In the genomic region with DNA sequence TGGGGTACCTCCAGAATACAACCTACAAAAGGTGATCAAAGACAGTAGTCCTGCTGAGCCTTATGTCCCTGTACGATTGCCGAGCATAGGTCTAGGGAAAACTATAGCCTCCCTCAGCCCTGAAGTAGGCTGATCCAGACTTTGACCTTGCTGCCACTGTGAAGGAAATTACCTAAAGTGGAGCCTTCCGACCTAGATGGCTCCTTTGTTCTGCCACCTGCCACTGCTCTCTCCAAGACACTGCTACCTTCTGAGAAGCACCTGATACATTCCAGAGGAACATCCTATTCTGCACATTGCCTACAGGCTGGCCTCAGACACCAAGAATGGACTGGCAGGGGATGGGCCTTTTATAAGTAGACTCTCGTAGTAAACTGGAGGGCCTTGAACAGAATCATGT, we compare ENCODE assay signal across 7 mouse cellular contexts. TPM values are rescaled to one million over a fixed set of nuclear protein-coding genes. Genes with fewer than 3 reads are reported as not detected.
DNase-seq lines count a peak whose midpoint lies in the region; TF ChIP-seq lines count a peak whose summit lies in the region.
"Not testable (repeated sequence)": the region's sequence is repeated elsewhere in the genome, so short reads cannot be mapped to it uniquely, and the experiment has no call there.
"Had no signal": no experiment of that assay in that cellular context is flagged by ENCODE, and none has a peak within 500 bp of the region (broad histone marks: within the 10 kb centered on the region; RNA-seq: fewer than 3 reads in every experiment).

No protein-coding gene starts in this region.

- TF ChIP-seq CTCF in E14TG2a.4 (conservative IDR thresholded peaks at IDR 0.05; ENCODE audit: low read length), result not testable (repeated sequence)

- H3K4me3 ChIP-seq in E14TG2a.4 (replicated peaks; ENCODE audit: low read length) (peak overlapping the region; percentile 73), ES-E14 (ENCODE audit: insufficient read depth in 1 of 2, low read depth in 1 of 2, low read length in 2 of 2, poor library complexity in 1 of 2, severe bottlenecking in 1 of 2) (peak overlapping the region; percentile 39 to 40)

- peak overlapping the region; percentile 73; the same call in 1 of the 2 replicates for H3K27ac ChIP-seq in ES-E14 (ENCODE audit: insufficient read depth, low read depth, low read length, poor library complexity, severe bottlenecking)

- not testable (repeated sequence) for DNase-seq in ES-E14 (ENCODE audit: low read depth, low spot score)
- DNase-seq in R1 (ENCODE audit: low read depth, low spot score) (peak; percentile 56), ZHBTc4 (ENCODE audit: low read depth, low spot score) (peak; percentile 77)

- not testable (repeated sequence) for H3K9me3 ChIP-seq in E14TG2a.4 (ENCODE audit: low read length); ES-E14 (ENCODE audit: control insufficient read depth, insufficient read depth, low read depth, low read length)

- in situ Hi-C loops in ES-E14 (cut with MboI; ENCODE audit: low sequenced_read_pairs in 2 of 2, unreplicated experiment in 2 of 2), result not testable (repeated sequence)

- H3K27me3 ChIP-seq in E14TG2a.4 (ENCODE audit: insufficient read depth, low read length), result not testable (repeated sequence)

- 0 out of 2 replicates have a peak overlapping the region, but pooled peaks have one; percentile 14 for H3K9ac ChIP-seq in ES-E14 (ENCODE audit: insufficient read depth, low read depth, low read length, poor library complexity, severe bottlenecking)

- H3K4me1 ChIP-seq in E14TG2a.4 (replicated peaks; ENCODE audit: low read depth, low read length) (peaks cover 56% of the 10 kb centered on the region), ES-E14 (ENCODE audit: control insufficient read depth in 2 of 2, insufficient read depth in 2 of 2, low read length in 2 of 2, poor library complexity in 1 of 2) (peaks cover 3 to 12% of the 10 kb centered on the region in 2 experiments)

- not testable (repeated sequence) for H3K36me3 ChIP-seq in E14TG2a.4 (ENCODE audit: insufficient read depth, low read length); ES-E14 (ENCODE audit: control insufficient read depth, insufficient read depth, low read length, poor library complexity, severe bottlenecking)

RNA-seq across cellular contexts. Expression of a gene that starts 13.9 kb away (rescaled TPM):
- 41.7 and 45.5 TPM in 2 replicates for total RNA-seq in ES-E14 (2012; rRNA removed)

RNA-seq across cellular contexts. Expression of a gene that starts 38.3 kb away (rescaled TPM):
- 0.49 and 0.95 TPM in 2 replicates for total RNA-seq in ES-E14 (2012; rRNA removed)
- total RNA-seq: CH12.LX, MEL had no signal

RNA-seq across cellular contexts. Expression of a gene that starts 51.6 kb away (rescaled TPM):
- 24.0 and 52.4 TPM in 2 replicates for total RNA-seq in ES-E14 (2012; rRNA removed)
- total RNA-seq: G1E, MEL had no signal

RNA-seq across cellular contexts. Expression of a gene that starts 55.6 kb away (rescaled TPM):
- total RNA-seq in ES-E14 (2012; rRNA removed), result 3.8 and 6.3 TPM in 2 replicates
